In genomic region chr2:102002408-102002973, GRCm38 (mm10) we compare ENCODE assay signal across 9 mouse cellular contexts.
DNase-seq lines count a peak whose midpoint lies in the region; ATAC-seq and TF ChIP-seq lines count a peak whose summit lies in the region.
"Had no signal": no experiment of that assay in that cellular context is flagged by ENCODE, and none has a peak within 500 bp of the region (broad histone marks: within the 10 kb centered on the region; RNA-seq: fewer than 3 reads in every experiment).

No protein-coding gene starts in this region.

- intact Hi-C loops in left cerebral cortex, adult 2 months (cut with DNase I) = no loop called here

- WGBS in forebrain, embryonic 11.5 days = 48% methylated on average over 12 of the region's 12 CpGs
- WGBS in limb, embryonic 10.5 days = 78% methylated on average over 12 of the region's 12 CpGs
- WGBS in olfactory bulb, adult 2 months = 67% methylated on average over 12 of the region's 12 CpGs

- no peak for DNase-seq in left cerebral cortex, adult 2 months (ENCODE audit: extremely low spot score in 1 of 2, low spot score in 2 of 2)
- DNase-seq in left cerebral cortex, adult 18-20 months (ENCODE audit: low spot score in 2 of 2) = no peak
- no peak for DNase-seq in forebrain, embryonic 11.5 days (ENCODE audit: low spot score)
- no peak for DNase-seq in limb, embryonic 10.5 days (ENCODE audit: low spot score)
- no peak for DNase-seq in MN1 (ENCODE audit: low spot score)
- DNase-seq in testis, postnatal 14 days (ENCODE audit: low spot score) = no peak
- DNase-seq in adrenal gland, adult (ENCODE audit: inconsistent age in 2 of 2, low spot score in 1 of 2) = no peak

- no peak for TF ChIP-seq CTCF in left cerebral cortex, adult 2 months (IDR thresholded peaks at IDR 0.05)
- no peak for TF ChIP-seq CTCF in olfactory bulb, adult 2 months (IDR thresholded peaks at IDR 0.05; ENCODE audit: insufficient read depth, low read depth, low read length)

- H3K36me3 ChIP-seq in forebrain, embryonic 11.5 days (ENCODE audit: control insufficient read depth, insufficient read depth, low read length) = no peaks in the 10 kb centered on the region
- no peaks in the 10 kb centered on the region for H3K36me3 ChIP-seq in limb, embryonic 10.5 days
- H3K36me3 ChIP-seq: limb, embryonic 12.5 days had no signal

- peak overlapping the region; percentile 51 for H3K9ac ChIP-seq in forebrain, embryonic 11.5 days (ENCODE audit: low read length)
- H3K9ac ChIP-seq: limb, embryonic 12.5 days had no signal

- peak overlapping the region; percentile 31; the same call in 1 of the 2 replicates for H3K4me2 ChIP-seq in forebrain, embryonic 11.5 days (ENCODE audit: low read depth, low read length, severe bottlenecking)
- H3K4me2 ChIP-seq: limb, embryonic 12.5 days had no signal

- no peaks in the 10 kb centered on the region for H3K27me3 ChIP-seq in forebrain, embryonic 11.5 days (ENCODE audit: control insufficient read depth, insufficient read depth, low read length)
- H3K27me3 ChIP-seq in limb, embryonic 10.5 days (ENCODE audit: low read depth, poor library complexity, severe bottlenecking) = no peaks in the 10 kb centered on the region
- H3K27me3 ChIP-seq: limb, embryonic 12.5 days had no signal

- no peak overlapping the region for H3K4me3 ChIP-seq in left cerebral cortex, adult 2 months
- no peak overlapping the region for H3K4me3 ChIP-seq in forebrain, embryonic 11.5 days (ENCODE audit: low read depth, low read length)
- H3K4me3 ChIP-seq in limb, embryonic 10.5 days = no peak overlapping the region
- no peak overlapping the region for H3K4me3 ChIP-seq in olfactory bulb, adult 2 months (ENCODE audit: insufficient read depth, low read depth, low read length)
- H3K4me3 ChIP-seq: limb, embryonic 12.5 days had no signal

- peak; percentile 45 for ATAC-seq in forebrain, embryonic 11.5 days (replicated peaks; ENCODE audit: low FRiP score)

- TF ChIP-seq POLR2A in olfactory bulb, adult 2 months (IDR thresholded peaks at IDR 0.05; ENCODE audit: insufficient read depth, low read depth, low read length) = no peak

- no peaks in the 10 kb centered on the region for H3K9me3 ChIP-seq in forebrain, embryonic 11.5 days (ENCODE audit: control insufficient read depth, low read length)
- H3K9me3 ChIP-seq in limb, embryonic 10.5 days (replicated peaks) = no peaks in the 10 kb centered on the region
- H3K9me3 ChIP-seq: limb, embryonic 12.5 days had no signal

- peaks cover 50% of the 10 kb centered on the region for H3K4me1 ChIP-seq in forebrain, embryonic 11.5 days (replicated peaks; ENCODE audit: control insufficient read depth, insufficient read depth, low read length)
- H3K4me1 ChIP-seq in limb, embryonic 10.5 days = peaks cover 63% of the 10 kb centered on the region
- H3K4me1 ChIP-seq in olfactory bulb, adult 2 months (ENCODE audit: control insufficient read depth, insufficient read depth, low read length) = peaks cover 23% of the 10 kb centered on the region

- H3K27ac ChIP-seq in left cerebral cortex, adult 2 months = peak overlapping the region; percentile 70
- peak overlapping the region; percentile 92 for H3K27ac ChIP-seq in forebrain, embryonic 11.5 days (ENCODE audit: low read depth, low read length)
- peak overlapping the region; percentile 21; the same call in 1 of the 2 replicates for H3K27ac ChIP-seq in limb, embryonic 10.5 days
- H3K27ac ChIP-seq in olfactory bulb, adult 2 months (ENCODE audit: insufficient read depth, low read depth, low read length) = peak overlapping the region; percentile 69

Comparison
In these comparisons a context has a peak if more than half of its experiments do, and no peak if none do; other contexts are left out.
1. H3K27ac ChIP-seq: peak in every context shown above with its lines; median percentile 92 in forebrain, embryonic 11.5 days; 70 in left cerebral cortex, adult 2 months; 69 in olfactory bulb, adult 2 months; 21 in limb, embryonic 10.5 days.